Mouse (Mus musculus) effector memory CD4-positive, alpha-beta T cell, adult 5 months (primary cell): ENCODE data around the gene Rragc. TPM values are rescaled to one million over a fixed set of nuclear protein-coding genes. Genes with fewer than 3 reads are reported as not detected.

ENCODE experiments used
- polyA plus RNA-seq: library from polyadenylated mRNA; unstranded; fragments of 100-300 nt; shearing (Covaris generic); gene quantifications from one replicate; pipeline ENCODE4 v1.2.1, GENCODE M21; 2017

Gene Rragc
- 52.2 TPM for polyA plus RNA-seq

DNA sequence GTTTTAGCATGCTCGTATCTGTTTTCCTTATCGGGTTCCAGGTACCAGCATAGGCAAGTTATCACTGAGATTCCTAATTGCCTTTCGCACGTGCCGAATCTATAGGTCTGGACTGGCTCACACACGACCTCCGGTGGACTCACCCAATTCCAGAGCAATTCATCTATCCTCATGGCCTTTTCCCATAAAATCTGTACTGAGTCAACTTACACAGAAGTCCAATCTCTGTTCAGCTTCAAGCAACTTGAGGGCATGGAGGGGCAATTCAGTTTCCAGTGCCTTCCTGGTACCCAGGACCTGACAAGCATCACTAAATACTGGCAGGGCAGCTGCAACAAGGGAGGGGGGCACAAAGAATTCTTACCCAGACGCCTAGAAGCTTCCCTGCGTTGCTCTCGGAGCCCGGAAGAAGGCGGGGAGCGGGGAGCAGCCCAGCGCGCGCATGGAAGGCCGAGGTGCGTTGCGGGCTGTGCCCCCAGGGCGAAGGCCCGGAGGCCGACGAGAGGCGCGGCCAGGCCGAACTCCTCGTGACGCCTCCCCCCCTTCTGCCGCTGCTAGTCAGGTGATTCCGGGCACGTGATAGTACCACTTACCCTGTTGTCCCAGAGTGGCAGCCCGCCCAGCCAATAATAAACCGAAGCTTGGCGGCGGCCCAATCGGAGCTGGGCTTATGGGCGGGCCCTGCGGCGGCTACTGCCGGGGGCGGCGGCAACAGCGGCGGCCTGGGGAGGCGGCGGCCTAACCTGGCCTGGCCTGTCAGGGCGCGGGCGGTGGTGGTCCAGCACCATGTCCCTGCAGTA is at the start of gene Rragc:
TSS of gene Rragc (plus strand) at position 699 of the 800 bp plus-strand sequence.

DNA sequence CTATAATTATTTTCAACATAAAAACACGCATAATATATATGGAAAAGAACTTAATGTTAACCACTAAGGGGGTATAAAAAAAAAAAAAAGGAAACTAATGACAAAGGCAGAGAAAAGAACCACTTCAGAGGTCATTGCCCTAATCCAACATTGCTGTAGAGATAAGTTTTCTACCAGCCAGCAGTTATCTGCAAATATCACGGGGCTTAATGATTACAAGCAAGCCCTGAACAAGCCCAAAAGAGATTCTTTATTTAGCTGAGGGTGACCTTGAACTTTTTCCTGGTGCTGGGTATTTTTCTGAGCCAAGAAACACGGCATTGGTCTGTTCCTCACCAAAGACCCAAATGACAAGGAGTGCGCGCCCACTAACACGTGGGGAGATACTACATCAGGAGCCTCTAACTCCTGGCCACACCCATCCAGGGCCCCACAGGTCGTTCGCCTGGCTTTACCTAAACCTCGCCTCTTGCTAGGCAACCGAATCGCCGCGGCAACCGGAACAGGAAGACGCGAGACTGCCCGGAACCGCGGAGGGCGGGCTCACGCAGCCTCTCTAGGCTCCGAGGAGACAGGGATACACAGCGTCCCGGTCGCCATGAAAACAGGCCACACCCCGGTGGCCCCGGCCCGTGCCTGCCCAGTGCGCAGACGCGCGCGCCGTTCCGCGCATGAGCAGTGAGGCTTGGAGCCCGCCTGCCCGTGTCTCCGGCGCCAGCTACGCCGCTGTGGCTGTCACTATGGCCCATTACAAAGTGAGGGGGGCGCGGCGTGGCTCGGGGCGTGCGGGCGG is 12.7 kb upstream of the Rragc start, which contains the start of gene Mycbp:
TSS of gene Mycbp (plus strand) at position 500 of the 793 bp plus-strand sequence.

DNA sequence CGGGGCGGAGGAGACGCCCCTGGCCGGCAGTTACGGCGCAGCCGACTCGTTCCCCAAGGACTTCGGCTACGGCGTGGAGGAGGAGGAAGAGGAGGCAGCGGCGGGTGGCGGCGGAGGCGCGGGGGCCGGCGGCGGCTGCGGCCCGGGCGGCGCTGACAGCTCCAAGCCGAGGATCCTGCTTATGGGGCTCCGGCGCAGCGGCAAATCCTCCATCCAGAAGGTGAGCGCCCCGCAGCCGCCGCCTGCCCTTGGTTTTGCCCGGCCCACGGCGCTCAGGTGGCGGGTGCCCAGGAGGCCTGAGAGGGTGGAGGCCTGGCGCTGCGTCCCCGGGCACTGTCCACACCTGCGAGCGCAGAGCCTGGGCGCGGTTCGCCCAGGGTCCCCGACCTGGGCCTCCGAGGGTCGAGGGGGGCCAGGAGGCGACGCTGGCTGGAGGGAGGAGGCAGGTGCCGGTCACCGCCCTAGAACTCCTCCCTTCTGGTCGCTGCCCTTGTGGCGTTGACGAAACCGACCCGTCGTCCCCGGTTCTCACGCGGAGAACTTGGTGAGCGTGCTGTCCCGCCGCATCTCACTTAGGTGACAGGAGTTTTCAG is 398 bp downstream of the Rragc start, which contains the start of gene 4930535I16Rik:
TSS of gene 4930535I16Rik (minus strand) at position 475 of the 593 bp plus-strand sequence.

Other genes with a start within 250 kb of the Rragc start
- 143 TPM for gene Macf1, start 233.1 kb upstream of the Rragc start, polyA plus RNA-seq
- 54.2 TPM for gene Ndufs5, start 199.2 kb upstream of the Rragc start, polyA plus RNA-seq
- 107 TPM for gene Akirin1, start 167.1 kb upstream of the Rragc start, polyA plus RNA-seq
- gene Rhbdl2, start 129.6 kb upstream of the Rragc start, polyA plus RNA-seq, result 0.60 TPM
- gene 4933427I04Rik, start 57.8 kb upstream of the Rragc start, polyA plus RNA-seq, result 0.34 TPM
- gene Mycbp, start 12.6 kb upstream of the Rragc start, polyA plus RNA-seq, result 9.3 TPM
- not detected for gene 4930535I16Rik, start 576 bp downstream of the Rragc start, polyA plus RNA-seq